Mouse (Mus musculus) heart, embryonic 14.5 days (tissue): ENCODE measurements around the gene Serpina7. TPM values are rescaled to one million over a fixed set of nuclear protein-coding genes. Genes with fewer than 3 reads are reported as not detected.

ENCODE experiments used
- ATAC-seq: fragments of 200-750 bp; cut with Nextera tagmentation; 2 replicates; pipeline ENCODE4 v1.8.0; 2017; ENCODE audit warnings: low read depth, moderate TSS enrichment; ENCODE audit not compliant: insufficient number of reproducible peaks, insufficient read depth, low FRiP score
- H3K27ac ChIP-seq, 2 experiments: fragments of 200-500 bp in 1 of 2; fragments of 300-500 bp in 1 of 2; sonication (generic) in 1 of 2; replicated peaks in 1 of 2; 2 replicates each; pipeline ENCODE4 v1.5.1; 2012 to 2014; ENCODE audit warnings: low read depth in 2 of 2, low read length in 2 of 2, control low read depth in 1 of 2, mild to moderate bottlenecking in 1 of 2, mixed read lengths in 1 of 2; ENCODE audit not compliant: control insufficient read depth in 1 of 2, insufficient read depth in 1 of 2
- H3K27me3 ChIP-seq: fragments of 300-500 bp; sonication (generic); 2 replicates; pipeline ENCODE4 v1.6.1; 2014; ENCODE audit warnings: mild to moderate bottlenecking, low read length, control low read depth; ENCODE audit not compliant: control insufficient read depth, insufficient read depth
- H3K36me3 ChIP-seq: fragments of 300-500 bp; sonication (generic); 2 replicates; pipeline ENCODE4 v1.6.1; 2014; ENCODE audit warnings: mild to moderate bottlenecking, control low read depth, low read length, mixed read lengths; ENCODE audit not compliant: control insufficient read depth, insufficient read depth
- H3K4me1 ChIP-seq, 2 experiments: fragments of 200-500 bp in 1 of 2; fragments of 300-500 bp in 1 of 2; sonication (generic) in 1 of 2; 2 replicates each; pipeline ENCODE4 v1.6.1; 2012 to 2014; ENCODE audit warnings: low read length in 2 of 2, control low read depth in 1 of 2, mixed read lengths in 1 of 2; ENCODE audit not compliant: control insufficient read depth in 2 of 2, insufficient read depth in 2 of 2
- H3K4me2 ChIP-seq: fragments of 300-500 bp; sonication (generic); 2 replicates; pipeline ENCODE4 v1.6.1; 2014; ENCODE audit warnings: mild to moderate bottlenecking, low read length
- H3K4me3 ChIP-seq, 2 experiments: fragments of 200-500 bp in 1 of 2; fragments of 300-500 bp in 1 of 2; sonication (generic) in 1 of 2; 2 replicates each; pipeline ENCODE4 v1.5.1; 2012 to 2014; ENCODE audit warnings: low read length in 2 of 2, mild to moderate bottlenecking in 2 of 2, control low read depth in 1 of 2, low read depth in 1 of 2, moderate library complexity in 1 of 2; ENCODE audit not compliant: control insufficient read depth in 1 of 2, insufficient read depth in 1 of 2
- H3K9ac ChIP-seq: fragments of 300-500 bp; sonication (generic); 2 replicates; pipeline ENCODE4 v1.6.1; 2014; ENCODE audit warnings: mild to moderate bottlenecking, low read length
- H3K9me3 ChIP-seq: fragments of 300-500 bp; sonication (generic); 2 replicates; pipeline ENCODE4 v1.6.1; 2016; ENCODE audit warnings: low read length, control low read depth; ENCODE audit not compliant: control insufficient read depth
- WGBS: fragments of 180-500 bp; shearing (Covaris S2); extraction: QIAGEN DNeasy Blood & Tissue Kit; methylation state at CpG from one replicate; pipeline ENCODE4 v1.1.7; 2014; 5-methylcytosine and 5-hydroxymethylcytosine counted together
- polyA plus RNA-seq: library from polyadenylated mRNA; unstranded; fragments of >200 nt; fragmentation: Nextera tagmentation; extraction: Ambion mirVana; gene quantifications from 2 replicates; pipeline ENCODE4 v1.2.1, GENCODE M21; 2014

The Serpina7 gene
- polyA plus RNA-seq, 1 experiment from 2014 or later = not detected

DNA sequence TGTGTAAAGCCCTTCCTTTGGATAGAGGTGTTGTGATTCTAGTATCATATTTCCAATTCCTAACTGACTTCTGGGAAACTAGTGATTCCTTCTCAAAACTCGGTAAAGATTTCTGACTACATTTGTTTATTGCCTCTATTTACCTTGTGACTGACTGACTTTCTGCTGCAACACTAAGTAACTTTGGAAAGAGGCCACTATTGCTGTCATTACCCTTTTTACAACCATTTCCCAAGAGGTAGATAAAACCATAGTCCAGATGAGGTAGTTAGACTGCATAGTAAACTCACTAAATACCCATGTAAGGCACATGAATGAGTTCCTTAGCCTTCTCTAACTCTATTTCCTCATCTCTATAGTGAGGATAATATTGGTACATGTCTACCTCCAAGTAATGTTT lies 43.9 kb downstream of the Serpina7 start:
- H3K9me3 ChIP-seq = no peaks in the 10 kb centered on the region
- H3K4me3 ChIP-seq = no peak overlapping the region
- WGBS = 74% methylated on average over 1 of the region's 1 CpGs
- no peaks in the 10 kb centered on the region for H3K36me3 ChIP-seq
- H3K4me2 ChIP-seq = no peak overlapping the region
- no peaks in the 10 kb centered on the region for H3K4me1 ChIP-seq
- no peaks in the 10 kb centered on the region for H3K27me3 ChIP-seq
- no peak overlapping the region for H3K9ac ChIP-seq
- no peak for ATAC-seq
- no peak overlapping the region for H3K27ac ChIP-seq

DNA sequence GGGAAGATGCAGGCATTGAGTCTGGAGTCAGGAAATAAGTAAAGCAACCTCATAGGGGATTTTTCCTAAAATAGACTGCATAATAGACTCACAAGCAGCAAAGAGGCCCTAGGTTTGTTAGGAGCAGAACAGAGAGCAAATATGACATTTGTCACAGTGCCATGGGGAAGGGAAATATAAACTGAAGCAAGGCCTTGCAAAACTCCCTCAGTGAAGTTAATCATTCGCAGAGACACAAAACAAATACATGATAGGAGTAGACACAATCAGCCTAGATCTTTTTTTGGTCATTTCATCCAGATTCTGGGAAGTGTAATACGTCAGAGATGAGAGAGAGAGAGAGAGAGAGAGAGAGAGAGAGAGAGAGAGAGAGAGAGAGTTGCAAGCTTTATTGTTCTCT lies 45.7 kb downstream of the Serpina7 start:
- ATAC-seq = no peak
- no peak overlapping the region for H3K4me3 ChIP-seq
- no peak overlapping the region for H3K27ac ChIP-seq
- no peaks in the 10 kb centered on the region for H3K36me3 ChIP-seq
- no peaks in the 10 kb centered on the region for H3K4me1 ChIP-seq
- H3K9me3 ChIP-seq = no peaks in the 10 kb centered on the region
- H3K27me3 ChIP-seq = no peaks in the 10 kb centered on the region
- WGBS = 51% methylated on average over 2 of the region's 2 CpGs
- no peak overlapping the region for H3K4me2 ChIP-seq
- H3K9ac ChIP-seq = no peak overlapping the region

DNA sequence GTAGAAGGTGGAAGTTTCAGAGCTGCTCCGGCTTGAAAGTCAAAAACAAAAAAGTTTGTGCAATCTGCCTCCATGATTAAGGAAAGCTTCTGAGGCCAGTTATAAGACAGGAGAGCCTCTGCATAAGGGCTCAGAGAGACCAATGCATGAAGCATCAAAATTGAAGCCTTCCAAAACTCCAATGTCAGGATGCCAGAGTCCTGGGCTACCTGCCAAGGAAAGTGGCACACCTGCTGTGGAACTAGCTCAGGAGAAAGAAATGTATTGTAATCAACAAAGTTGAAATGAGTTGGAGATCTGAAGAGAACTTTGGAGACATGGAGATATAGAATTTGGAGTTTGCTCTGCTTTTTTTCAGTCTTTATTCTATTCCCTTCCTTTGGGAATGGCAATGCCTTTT lies 47.4 kb downstream of the Serpina7 start:
- Histone ChIP-seq H3K27me3 (no peaks in the 10 kb centered on the region), H3K4me1 (no peaks in the 10 kb centered on the region)
- no peak for ATAC-seq

More for the DNA sequence above, 47.4 kb downstream of the Serpina7 start:
- Histone ChIP-seq H3K9ac (no peak overlapping the region), H3K27ac (no peak overlapping the region), H3K36me3 (no peaks in the 10 kb centered on the region), H3K9me3 (no peaks in the 10 kb centered on the region), H3K4me3 (no peak overlapping the region), H3K4me2 (no peak overlapping the region)
- 79% methylated on average over 1 of the region's 1 CpGs for WGBS

Other genes starting within 250 kb of the Serpina7 start
- gene Nrk, start 170.8 kb downstream of the Serpina7 start, polyA plus RNA-seq = 37.2 and 44.9 TPM in 2 replicates
- gene 4930513O06Rik, start 1.0 kb upstream of the Serpina7 start, polyA plus RNA-seq = not detected in 2 replicates
- not detected in 2 replicates for gene 4933428M09Rik, start 94.0 kb upstream of the Serpina7 start, polyA plus RNA-seq
- 38.1 and 40.4 TPM in 2 replicates for gene Mum1l1, start 124.8 kb upstream of the Serpina7 start, polyA plus RNA-seq
- 0.28 TPM in 1 of 2 replicates, not detected in the other for gene Trap1a, start 248.4 kb upstream of the Serpina7 start, polyA plus RNA-seq